Mouse (Mus musculus) lung, adult 2 months (tissue): ENCODE data around the gene Mogat2. TPM values are rescaled to one million over a fixed set of nuclear protein-coding genes. Genes with fewer than 3 reads are reported as not detected.

ENCODE experiments used
- DNase-seq: peaks from one replicate; pipeline ENCODE4 v3.0.0; 2022
- H3K4me1 ChIP-seq: fragments of 200-500 bp; 2 replicates; pipeline ENCODE4 v1.6.1; 2011; ENCODE audit warnings: low read length; ENCODE audit not compliant: control insufficient read depth, insufficient read depth
- H3K4me3 ChIP-seq: fragments of 200-500 bp; replicated peaks from 2 replicates; pipeline ENCODE3; 2011; ENCODE audit warnings: low read depth, mild to moderate bottlenecking, control low read depth, low read length; ENCODE audit errors: extremely low read depth
- CTCF ChIP-seq: fragments of 200-500 bp; IDR thresholded peaks from 2 replicates; pipeline ENCODE4 v1.5.1; 2011; ENCODE audit warnings: mild to moderate bottlenecking, low read length, control low read depth; ENCODE audit not compliant: insufficient read depth
- POLR2A ChIP-seq: fragments of 200-500 bp; IDR thresholded peaks from 2 replicates; pipeline ENCODE4 v1.6.1; 2011; ENCODE audit warnings: low read depth, mild to moderate bottlenecking, control low read depth, low read length, borderline replicate concordance; ENCODE audit errors: extremely low read depth
- WGBS: fragments of 180-500 bp; shearing (Covaris S2); methylation state at CpG from one replicate; pipeline ENCODE4 v1.1.7; 2018; 5-methylcytosine and 5-hydroxymethylcytosine counted together
- polyA plus RNA-seq: library from polyadenylated mRNA; depleted of rRNA; stranded (reverse); fragments of >200 nt; gene quantifications from 2 replicates; pipeline ENCODE4 v1.2.3, GENCODE M21; 2012; rRNA removed

Gene Mogat2
- 1.1 and 3.1 TPM in 2 replicates for polyA plus RNA-seq

GRCm38 (mm10) chr7:99238417-99238816, at the start of gene Mogat2:
TSS of gene Mogat2 (minus strand) at chr7:99238619.
- no peak for TF ChIP-seq CTCF
- TF ChIP-seq POLR2A = no peak

DNA sequence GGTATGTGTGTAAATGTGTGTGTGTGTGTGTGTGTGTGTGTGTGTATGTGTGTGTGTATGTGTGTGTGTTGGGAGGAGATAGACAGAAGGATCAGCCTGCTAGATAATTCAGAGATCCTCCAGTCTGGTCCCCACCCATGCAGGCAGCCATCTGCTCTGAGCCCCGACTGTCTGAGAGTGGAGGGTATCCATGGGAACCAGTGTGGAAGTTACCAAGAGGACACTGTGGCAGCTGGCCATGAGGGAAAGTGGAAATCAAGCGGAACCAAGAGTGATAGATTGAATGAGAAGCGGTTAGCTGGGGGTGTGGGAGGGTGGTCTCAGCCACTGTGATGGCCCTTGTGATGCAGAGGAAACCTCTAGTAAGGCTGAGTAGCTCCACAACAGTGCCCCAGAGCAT, 48.9 kb upstream of the Mogat2 start:
- no peak for DNase-seq
- Histone ChIP-seq H3K4me1 (peaks cover 7% of the 10 kb centered on the region), H3K4me3 (no peak overlapping the region)
- 61% methylated on average over 3 of the region's 3 CpGs for WGBS
- TF ChIP-seq POLR2A (no peak), CTCF (no peak)

More at GRCm38 (mm10) chr7:99238417-99238816, at the start of gene Mogat2:
- WGBS = 6% methylated on average over 13 of the region's 13 CpGs
- Histone ChIP-seq H3K4me1 (no peaks in the 10 kb centered on the region), H3K4me3 (no peak within 1 kb of the TSS)
- DNase-seq = no peak

- TF ChIP-seq CTCF = no peak
- TF ChIP-seq POLR2A = no peak
- no peak for DNase-seq
- Histone ChIP-seq H3K4me1 (no peaks in the 10 kb centered on the region), H3K4me3 (no peak overlapping the region)
- 80% methylated on average over 8 of the region's 8 CpGs for WGBS
These were observed 41.2 kb upstream of the Mogat2 start for GRCm38 (mm10) chr7:99279586-99279985.

DNA sequence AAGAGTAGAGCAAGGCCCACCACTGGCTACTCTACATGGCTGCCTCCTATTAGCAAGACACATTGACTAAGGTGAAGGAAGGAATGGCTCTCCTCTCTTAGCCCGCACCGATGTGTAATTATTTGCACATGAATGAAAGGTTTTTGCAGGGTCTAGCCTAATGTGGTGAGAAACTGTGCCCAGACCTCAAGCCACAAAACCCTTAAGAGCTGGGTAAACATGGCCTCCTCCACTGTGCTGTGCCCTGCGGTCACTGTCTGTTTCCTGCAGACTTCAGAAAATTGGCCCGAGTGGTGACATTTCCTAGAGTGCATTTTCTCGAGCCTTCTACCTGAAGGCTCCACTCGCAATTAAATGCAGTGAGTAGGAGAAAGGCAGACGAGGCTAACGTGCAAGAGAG, 39.9 kb upstream of the Mogat2 start:
- 62% methylated on average over 8 of the region's 8 CpGs for WGBS
- no peak for DNase-seq
- H3K4me3 ChIP-seq = no peak overlapping the region
- TF ChIP-seq POLR2A (no peak), CTCF (no peak)
- no peaks in the 10 kb centered on the region for H3K4me1 ChIP-seq

DNA sequence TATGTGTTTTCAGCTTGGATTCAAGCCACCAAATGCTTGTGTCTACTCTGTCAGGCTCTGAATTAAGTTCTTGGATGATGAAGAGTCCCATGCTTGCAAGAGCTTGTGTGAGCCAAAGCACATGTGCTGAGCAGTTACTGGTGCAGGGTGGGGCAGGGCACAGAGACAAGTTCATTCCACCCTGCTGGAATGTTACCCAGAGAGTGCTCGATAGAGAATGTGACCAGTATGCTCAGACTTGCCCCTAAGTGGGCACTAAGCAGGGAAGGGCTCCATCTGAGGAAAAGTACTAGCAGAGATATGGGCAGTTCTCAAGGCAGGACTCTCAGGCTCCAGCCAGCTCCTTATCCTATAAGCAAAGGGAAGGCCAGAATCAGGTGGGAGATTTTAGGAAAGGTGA, 38.3 kb upstream of the Mogat2 start:
- DNase-seq = no peak
- peaks cover 2% of the 10 kb centered on the region; the same call in 1 of the 2 replicates for H3K4me1 ChIP-seq
- H3K4me3 ChIP-seq = no peak overlapping the region
- TF ChIP-seq CTCF = no peak
- no peak for TF ChIP-seq POLR2A
- 55% methylated on average over 1 of the region's 1 CpGs for WGBS

DNA sequence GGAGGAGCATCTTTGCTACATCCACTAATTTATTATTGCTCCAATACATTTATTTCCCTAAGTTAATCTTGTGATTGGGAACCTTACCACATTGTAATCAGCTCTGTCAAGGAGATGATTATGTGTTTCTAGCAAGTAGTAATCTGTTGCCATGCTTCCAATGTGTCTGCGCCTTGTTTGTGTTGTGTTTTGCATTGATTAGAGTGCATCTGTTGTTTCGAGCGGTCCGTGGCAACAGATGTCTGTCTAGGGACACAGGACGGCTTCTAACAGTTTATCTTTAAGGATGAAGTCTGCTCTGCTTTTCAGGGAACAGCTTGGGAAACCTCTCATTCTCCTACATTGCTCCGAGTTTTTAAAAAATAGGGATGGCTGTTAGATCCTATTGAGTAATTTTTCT, 36.7 kb upstream of the Mogat2 start:
- no peak for DNase-seq
- no peak for TF ChIP-seq POLR2A
- no peak for TF ChIP-seq CTCF
- 74% methylated on average over 6 of the region's 6 CpGs for WGBS
- H3K4me1 ChIP-seq = peaks cover 2% of the 10 kb centered on the region; the same call in 1 of the 2 replicates
- H3K4me3 ChIP-seq = no peak overlapping the region

DNA sequence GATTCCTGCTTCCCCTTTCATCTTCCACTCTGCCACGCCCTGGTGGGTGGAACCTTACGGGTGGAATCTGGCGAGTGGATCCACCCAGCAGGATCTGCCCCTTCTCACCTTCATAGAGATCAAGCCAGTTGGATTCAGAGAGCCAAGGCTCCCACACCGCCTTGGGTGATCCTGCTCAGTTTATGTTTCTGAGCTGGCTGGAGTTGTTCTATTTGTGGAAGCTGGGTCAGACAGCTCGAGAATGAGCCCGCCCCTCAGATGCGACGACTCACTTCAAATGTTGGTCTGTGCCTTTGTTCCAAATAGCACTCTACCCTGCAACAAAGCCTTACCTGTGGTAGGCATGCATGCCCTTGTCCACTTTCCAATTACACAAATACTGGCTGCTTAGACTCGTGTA, 33.2 kb upstream of the Mogat2 start:
- DNase-seq = peak; percentile 34
- H3K4me1 ChIP-seq = peaks cover 6% of the 10 kb centered on the region
- TF ChIP-seq POLR2A = no peak
- no peak for TF ChIP-seq CTCF
- 29% methylated on average over 9 of the region's 9 CpGs for WGBS
- no peak overlapping the region for H3K4me3 ChIP-seq

DNA sequence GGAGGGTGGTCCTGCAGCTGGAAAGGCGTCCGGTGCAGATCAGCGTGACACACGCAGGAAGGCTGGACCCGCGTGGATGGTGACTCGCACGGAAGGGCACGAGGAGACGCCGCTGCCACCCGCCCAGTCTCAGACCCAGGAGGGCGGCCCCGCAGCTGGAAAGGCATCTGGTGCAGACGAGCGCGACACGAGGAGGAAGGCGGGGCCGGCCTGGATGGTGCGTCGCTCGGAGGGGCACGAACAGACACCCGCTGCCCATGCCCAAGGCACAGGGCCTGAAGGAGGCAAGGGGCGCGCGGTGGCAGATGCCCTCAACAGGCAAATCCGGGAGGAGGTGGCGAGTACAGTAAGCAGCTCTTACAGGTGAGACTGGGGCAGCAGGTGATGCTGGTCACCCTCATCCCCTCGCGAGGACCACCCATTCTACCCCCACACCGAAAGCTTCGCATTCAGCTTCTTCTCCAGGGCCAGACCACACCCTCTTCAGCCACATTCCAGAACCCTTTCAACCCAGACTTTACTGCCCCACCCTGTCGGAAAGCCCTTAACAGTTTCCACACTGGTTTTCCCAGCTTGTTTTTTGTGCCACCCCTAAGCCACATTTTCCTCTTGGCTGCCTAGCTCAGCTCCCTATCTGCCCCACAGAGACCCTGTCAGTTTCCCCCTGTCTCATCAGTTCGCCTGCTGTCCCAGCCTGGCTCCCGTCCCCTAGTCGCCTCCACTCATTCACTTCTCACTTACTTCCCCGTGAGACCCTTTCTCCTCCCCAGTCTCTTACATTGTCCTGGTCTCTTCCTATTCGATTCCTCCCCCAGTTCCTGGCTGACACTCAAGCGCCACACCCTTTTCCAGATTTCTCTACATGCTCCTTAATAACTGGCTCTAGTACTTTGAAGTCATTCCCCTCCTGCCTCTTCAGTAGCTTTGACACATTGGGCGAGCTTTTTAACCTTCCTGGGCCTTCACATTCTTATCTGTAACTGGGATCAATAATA, 30.8 kb upstream of the Mogat2 start:
- WGBS = 10% methylated on average over 42 of the region's 42 CpGs
- peak; percentile 40 for DNase-seq
- Histone ChIP-seq H3K4me1 (peaks cover 6% of the 10 kb centered on the region), H3K4me3 (peak overlapping the region; percentile 48)
- no peak for TF ChIP-seq POLR2A
- TF ChIP-seq CTCF = no peak

DNA sequence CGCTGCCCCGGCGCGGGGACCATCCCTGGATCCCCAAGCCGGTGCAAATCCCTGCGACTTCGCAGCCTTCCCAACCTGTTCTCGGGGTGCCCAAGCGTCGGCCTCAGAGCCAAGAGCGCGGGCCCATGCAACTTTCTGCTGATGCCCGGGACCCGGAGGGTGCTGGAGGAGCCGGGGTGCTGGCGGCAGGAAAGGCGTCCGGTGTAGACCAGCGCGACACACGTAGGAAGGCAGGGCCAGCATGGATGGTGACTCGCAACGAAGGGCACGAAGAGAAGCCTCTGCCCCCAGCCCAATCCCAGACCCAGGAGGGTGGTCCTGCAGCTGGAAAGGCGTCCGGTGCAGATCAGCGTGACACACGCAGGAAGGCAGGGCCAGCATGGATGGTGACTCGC, 30.1 kb upstream of the Mogat2 start:
- Histone ChIP-seq H3K4me1 (peaks cover 6% of the 10 kb centered on the region), H3K4me3 (peak overlapping the region; percentile 48)
- 1% methylated on average over 29 of the region's 29 CpGs for WGBS
- TF ChIP-seq POLR2A (no peak), CTCF (no peak)
- no peak for DNase-seq
